Mouse (Mus musculus) stomach, embryonic 14.5 days (tissue): ENCODE data around the gene Nebl. TPM values are rescaled to one million over a fixed set of nuclear protein-coding genes. Genes with fewer than 3 reads are reported as not detected.

Experiments
- ATAC-seq: fragments of 200-750 bp; cut with Nextera tagmentation; 2 replicates; pipeline ENCODE4 v1.8.0; 2017; ENCODE audit warnings: low read depth, moderate TSS enrichment; ENCODE audit not compliant: insufficient number of reproducible peaks, insufficient read depth, low FRiP score
- H3K27ac ChIP-seq: fragments of 300-500 bp; sonication (generic); 2 replicates; pipeline ENCODE4 v1.5.1; 2014; ENCODE audit warnings: mild to moderate bottlenecking, low read length, moderate library complexity, mixed read lengths
- H3K27me3 ChIP-seq: fragments of 300-500 bp; sonication (generic); 2 replicates; pipeline ENCODE4 v1.6.1; 2014; ENCODE audit warnings: low read length, control low read depth, mixed read lengths; ENCODE audit not compliant: control insufficient read depth, insufficient read depth
- H3K36me3 ChIP-seq: fragments of 300-500 bp; sonication (generic); 2 replicates; pipeline ENCODE4 v1.6.1; 2014; ENCODE audit warnings: mild to moderate bottlenecking, control low read depth, low read length, moderate library complexity, mixed read lengths; ENCODE audit not compliant: control insufficient read depth, insufficient read depth
- H3K4me1 ChIP-seq: fragments of 300-500 bp; sonication (generic); 2 replicates; pipeline ENCODE4 v1.6.1; 2014; ENCODE audit warnings: low read length, control low read depth, mixed read lengths; ENCODE audit not compliant: control insufficient read depth, insufficient read depth
- H3K4me2 ChIP-seq: fragments of 300-500 bp; sonication (generic); replicated peaks from 2 replicates; pipeline ENCODE4 v1.6.1; 2014; ENCODE audit warnings: low read depth, low read length, control low read depth
- H3K4me3 ChIP-seq: fragments of 300-500 bp; sonication (generic); 2 replicates; pipeline ENCODE4 v1.5.1; 2014; ENCODE audit warnings: low read depth, low read length, control low read depth
- H3K9ac ChIP-seq: fragments of 300-500 bp; sonication (generic); replicated peaks from 2 replicates; pipeline ENCODE4 v1.6.1; 2014; ENCODE audit warnings: low read depth, mild to moderate bottlenecking, control low read depth, low read length, moderate library complexity, mixed read lengths
- H3K9me3 ChIP-seq: fragments of 300-500 bp; sonication (generic); 2 replicates; pipeline ENCODE4 v1.6.1; 2016; ENCODE audit warnings: low read depth, low read length, control low read depth; ENCODE audit not compliant: control insufficient read depth
- WGBS: fragments of 180-500 bp; shearing (Covaris S2); extraction: QIAGEN DNeasy Blood & Tissue Kit; methylation state at CpG from one replicate; pipeline ENCODE4 v1.1.7; 2014; 5-methylcytosine and 5-hydroxymethylcytosine counted together
- polyA plus RNA-seq: library from polyadenylated mRNA; unstranded; fragments of >200 nt; fragmentation: Nextera tagmentation; extraction: Ambion mirVana; gene quantifications from 2 replicates; pipeline ENCODE4 v1.2.1, GENCODE M21; 2014

Nebl gene
- polyA plus RNA-seq, 1 experiment from 2014 or later: 3.5 TPM

DNA sequence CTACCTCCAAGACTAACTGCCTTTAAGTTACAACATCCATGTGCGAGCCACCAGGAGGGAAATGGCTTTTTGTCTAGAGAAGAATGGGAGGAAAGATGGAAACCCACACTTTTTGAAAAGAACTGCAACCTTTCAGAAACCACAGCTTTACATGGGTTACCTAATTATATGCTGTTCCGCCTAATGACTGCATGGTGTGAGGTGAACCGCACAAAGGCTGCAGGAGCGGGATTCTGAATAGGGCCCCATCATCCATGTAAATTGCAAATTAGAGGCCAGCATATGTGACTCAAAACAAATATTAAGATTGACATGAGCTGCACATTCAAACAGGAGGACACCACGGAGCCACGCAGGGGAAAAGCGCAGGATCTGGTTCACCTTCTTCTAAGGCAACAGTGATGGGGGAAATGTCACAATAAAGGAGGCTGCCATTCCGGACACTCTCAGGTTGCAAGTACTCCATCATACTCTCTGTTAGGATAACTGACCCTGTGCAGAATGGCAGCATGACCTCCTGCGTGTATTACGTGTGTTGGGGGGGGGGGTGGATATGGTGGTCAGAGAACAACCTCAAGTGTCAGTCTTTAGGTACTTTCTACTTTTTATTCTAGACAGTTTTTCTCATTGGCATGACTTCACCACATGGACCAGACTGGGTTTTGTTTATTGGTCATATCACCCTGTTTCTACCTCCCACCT, 294.4 kb downstream of the Nebl start:
- H3K4me3 ChIP-seq: no peak overlapping the region
- H3K4me1 ChIP-seq: no peaks in the 10 kb centered on the region
- no peak overlapping the region for H3K9ac ChIP-seq
- H3K27me3 ChIP-seq: no peaks in the 10 kb centered on the region
- no peak overlapping the region for H3K4me2 ChIP-seq
- H3K27ac ChIP-seq: no peak overlapping the region
- no peak for ATAC-seq
- no peaks in the 10 kb centered on the region for H3K36me3 ChIP-seq
- no peaks in the 10 kb centered on the region for H3K9me3 ChIP-seq
- 86% methylated on average over 10 of the region's 10 CpGs for WGBS

DNA sequence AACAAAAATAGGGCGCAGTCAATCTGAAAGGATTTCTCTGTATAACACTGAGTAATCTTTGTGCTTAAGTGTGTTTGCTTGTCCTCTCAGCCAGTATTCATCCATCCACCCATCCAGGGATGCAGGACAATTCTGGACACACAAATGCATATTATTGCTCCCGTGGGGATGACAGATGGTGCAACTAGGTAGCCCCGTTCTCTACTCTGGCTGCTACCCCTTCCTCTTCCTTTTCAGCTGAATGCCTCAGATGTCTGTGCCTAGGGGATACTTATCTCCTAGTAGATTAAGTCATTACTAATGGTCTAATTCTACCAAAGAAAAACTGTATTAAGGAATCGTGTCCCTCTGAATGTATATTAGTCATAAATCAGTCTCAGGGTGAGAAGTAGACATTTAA, 296.0 kb downstream of the Nebl start:
- H3K27me3 ChIP-seq: no peaks in the 10 kb centered on the region
- H3K4me1 ChIP-seq: no peaks in the 10 kb centered on the region
- no peak overlapping the region for H3K9ac ChIP-seq
- H3K4me3 ChIP-seq: no peak overlapping the region
- no peak overlapping the region for H3K27ac ChIP-seq
- H3K36me3 ChIP-seq: no peaks in the 10 kb centered on the region
- 65% methylated on average over 4 of the region's 4 CpGs for WGBS
- ATAC-seq: no peak
- no peaks in the 10 kb centered on the region for H3K9me3 ChIP-seq
- no peak overlapping the region for H3K4me2 ChIP-seq

DNA sequence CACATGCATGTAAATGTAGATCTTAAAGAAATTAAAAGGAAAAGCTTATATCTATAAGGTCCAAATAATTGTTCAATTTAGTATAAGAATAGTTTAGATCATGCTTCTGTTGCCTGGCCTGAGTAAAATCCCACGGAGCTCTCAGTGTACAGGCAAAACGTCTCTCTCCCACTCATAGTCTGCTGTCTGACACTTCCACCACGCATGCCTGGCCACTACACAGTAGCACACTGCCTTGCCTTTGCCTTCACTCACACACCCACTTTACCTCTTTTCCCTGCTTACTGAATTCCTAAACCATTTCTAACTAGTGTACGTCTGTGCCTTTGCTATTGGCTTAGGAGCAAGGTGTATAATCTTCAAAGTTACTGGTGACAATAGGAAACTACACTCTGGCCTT, 302.2 kb downstream of the Nebl start:
- WGBS: 81% methylated on average over 4 of the region's 4 CpGs
- no peaks in the 10 kb centered on the region for H3K9me3 ChIP-seq
- H3K9ac ChIP-seq: no peak overlapping the region
- no peaks in the 10 kb centered on the region for H3K36me3 ChIP-seq
- no peaks in the 10 kb centered on the region for H3K27me3 ChIP-seq
- no peak overlapping the region for H3K4me3 ChIP-seq
- no peaks in the 10 kb centered on the region for H3K4me1 ChIP-seq
- no peak for ATAC-seq
- no peak overlapping the region for H3K27ac ChIP-seq
- H3K4me2 ChIP-seq: no peak overlapping the region

DNA sequence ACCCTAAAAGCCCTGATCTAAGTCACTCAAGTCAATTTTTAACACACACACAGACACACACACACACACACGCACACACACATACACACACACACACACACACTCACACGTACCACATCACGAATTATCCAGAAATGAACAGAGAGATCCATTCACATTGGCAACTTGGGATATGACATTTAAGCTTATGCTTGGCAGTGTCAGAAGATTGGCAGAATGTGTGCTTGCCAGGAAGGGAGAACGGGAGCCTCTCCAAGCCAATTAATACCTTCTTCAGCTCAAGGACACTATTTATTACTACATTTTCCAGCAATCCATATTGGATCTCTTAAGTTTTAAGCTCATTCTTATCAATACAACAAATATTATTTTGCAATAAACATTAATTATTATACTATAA, 303.1 kb downstream of the Nebl start:
- no peaks in the 10 kb centered on the region for H3K27me3 ChIP-seq
- ATAC-seq: no peak
- H3K4me2 ChIP-seq: no peak overlapping the region
- no peaks in the 10 kb centered on the region for H3K4me1 ChIP-seq
- H3K27ac ChIP-seq: no peak overlapping the region
- no peak overlapping the region for H3K4me3 ChIP-seq
- H3K36me3 ChIP-seq: no peaks in the 10 kb centered on the region
- WGBS: 88% methylated on average over 4 of the region's 4 CpGs
- no peak overlapping the region for H3K9ac ChIP-seq
- H3K9me3 ChIP-seq: no peaks in the 10 kb centered on the region

DNA sequence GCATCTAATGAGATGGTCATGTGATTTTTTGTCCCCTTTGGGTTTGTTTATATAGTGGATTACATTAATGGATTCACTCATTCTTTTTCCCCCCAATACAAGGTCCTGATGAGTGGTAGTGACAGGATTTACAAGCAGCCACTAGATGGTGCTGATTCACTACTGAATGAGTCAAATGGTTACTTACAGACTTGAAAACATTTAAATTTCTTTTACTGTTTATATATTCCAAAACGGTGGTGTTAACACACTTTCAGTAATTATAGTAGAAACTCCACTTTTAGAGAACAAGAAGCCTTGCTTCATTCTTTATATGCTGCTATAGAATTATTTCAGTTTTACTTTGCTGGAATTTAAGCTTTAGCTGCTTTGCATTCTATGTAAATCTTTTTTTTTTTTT, 308.3 kb downstream of the Nebl start:
- H3K4me1 ChIP-seq: no peaks in the 10 kb centered on the region
- H3K4me2 ChIP-seq: no peak overlapping the region
- H3K27ac ChIP-seq: no peak overlapping the region
- no peaks in the 10 kb centered on the region for H3K36me3 ChIP-seq
- H3K4me3 ChIP-seq: no peak overlapping the region
- H3K9ac ChIP-seq: no peak overlapping the region
- H3K27me3 ChIP-seq: no peaks in the 10 kb centered on the region
- WGBS: 2% methylated on average over 1 of the region's 1 CpGs
- H3K9me3 ChIP-seq: no peaks in the 10 kb centered on the region
- no peak for ATAC-seq

DNA sequence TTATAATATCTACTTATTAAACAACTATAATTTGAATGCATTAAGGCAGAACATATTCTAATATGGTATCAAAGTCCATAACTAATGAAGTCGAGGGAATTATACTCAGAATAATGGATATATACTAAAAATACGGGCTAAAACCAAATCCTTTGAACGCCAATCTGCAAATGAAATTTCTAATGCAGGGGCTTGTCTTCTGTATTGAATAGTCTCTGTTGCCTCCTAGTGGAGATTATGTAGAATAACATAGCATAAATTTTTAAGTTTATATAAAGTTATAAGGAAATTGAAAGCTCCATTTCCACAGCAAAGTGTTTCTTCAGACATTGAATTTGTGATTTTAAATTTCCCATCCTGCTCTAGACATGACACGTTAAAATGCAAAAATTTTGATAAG, 315.9 kb downstream of the Nebl start:
- ATAC-seq: no peak

DNA sequence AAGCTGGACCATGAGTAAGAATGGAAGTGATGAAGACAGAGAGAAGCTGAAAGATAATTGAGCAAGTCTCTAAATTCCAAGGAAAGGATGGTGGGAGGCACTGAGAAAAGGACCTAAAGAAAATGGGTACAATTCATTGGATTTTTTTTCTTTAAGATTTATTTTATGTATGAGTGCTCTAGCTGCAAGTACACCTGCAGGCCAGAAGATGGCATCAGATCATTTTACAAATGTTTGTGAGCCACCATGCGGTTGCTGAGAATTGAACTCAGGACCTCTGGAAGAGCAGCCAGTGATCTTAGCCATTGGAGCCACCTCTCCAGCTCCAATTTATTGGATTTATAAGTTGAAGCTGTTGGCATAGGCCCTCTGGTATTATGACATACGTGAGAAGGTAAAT, 316.9 kb downstream of the Nebl start:
- H3K36me3 ChIP-seq: no peaks in the 10 kb centered on the region
- H3K4me2 ChIP-seq: no peak overlapping the region
- WGBS: 80% methylated on average over 2 of the region's 2 CpGs
- no peak overlapping the region for H3K9ac ChIP-seq
- no peaks in the 10 kb centered on the region for H3K4me1 ChIP-seq
- no peak for ATAC-seq
- H3K9me3 ChIP-seq: no peaks in the 10 kb centered on the region
- H3K4me3 ChIP-seq: no peak overlapping the region
- no peak overlapping the region for H3K27ac ChIP-seq
- H3K27me3 ChIP-seq: no peaks in the 10 kb centered on the region

More for the DNA sequence above, 315.9 kb downstream of the Nebl start:
- Histone ChIP-seq H3K9me3 (no peaks in the 10 kb centered on the region), H3K9ac (no peak overlapping the region), H3K27me3 (no peaks in the 10 kb centered on the region), H3K27ac (no peak overlapping the region), H3K36me3 (no peaks in the 10 kb centered on the region), H3K4me2 (no peak overlapping the region), H3K4me1 (no peaks in the 10 kb centered on the region), H3K4me3 (no peak overlapping the region)
- 16% methylated on average over 4 of the region's 4 CpGs for WGBS

DNA sequence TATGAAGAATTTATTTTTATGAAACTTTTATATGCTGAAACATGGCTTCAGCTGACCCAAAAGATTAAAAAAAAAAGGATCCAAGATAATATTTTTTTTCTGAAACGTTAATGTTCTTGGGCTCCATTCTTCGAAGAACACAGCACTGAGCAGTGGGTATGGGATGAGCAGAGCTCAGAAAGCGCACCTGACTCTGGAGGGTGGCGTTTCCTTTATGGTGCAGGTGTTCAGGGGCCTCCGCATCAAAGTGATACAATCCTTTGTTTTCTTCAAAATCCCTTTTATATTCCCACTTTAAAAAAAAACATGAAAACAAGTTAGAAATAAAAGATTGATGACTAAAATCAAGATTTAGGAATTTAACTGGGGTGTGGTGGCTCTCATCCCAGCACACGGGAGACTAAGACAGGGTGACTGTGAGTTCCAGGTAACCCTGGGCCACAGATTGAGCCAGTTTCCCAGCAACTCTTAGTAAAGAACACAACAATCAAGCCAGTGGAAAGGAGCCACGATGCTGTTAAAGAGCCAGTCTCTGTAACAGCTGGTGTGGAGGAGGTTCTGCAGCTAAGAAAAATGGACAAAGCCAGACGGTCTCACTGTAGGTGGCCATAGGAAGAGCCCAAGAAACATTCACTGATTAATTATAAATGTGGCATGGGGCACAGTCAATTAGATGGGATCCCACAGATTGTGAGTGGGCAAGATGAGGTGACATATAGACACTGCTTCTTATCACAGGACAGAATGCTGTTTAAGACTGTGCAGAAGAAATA, 317.6 kb downstream of the Nebl start:
- ATAC-seq: no peak
- Histone ChIP-seq H3K4me3 (no peak overlapping the region), H3K27ac (no peak overlapping the region), H3K36me3 (no peaks in the 10 kb centered on the region), H3K9ac (no peak overlapping the region), H3K4me1 (no peaks in the 10 kb centered on the region), H3K9me3 (no peaks in the 10 kb centered on the region), H3K27me3 (no peaks in the 10 kb centered on the region), H3K4me2 (no peak overlapping the region)
- 69% methylated on average over 8 of the region's 8 CpGs for WGBS
